10 mouse cellular contexts compared by ENCODE assay signal in genomic region chr7:81074546-81074945, GRCm38 (mm10). TPM values are rescaled to one million over a fixed set of nuclear protein-coding genes. Genes with fewer than 3 reads are reported as not detected.
DNase-seq lines count a peak whose midpoint lies in the region; ATAC-seq lines count a peak whose summit lies in the region.
"Had no signal": no experiment of that assay in that cellular context is flagged by ENCODE, and none has a peak within 500 bp of the region (broad histone marks: within the 10 kb centered on the region; RNA-seq: fewer than 3 reads in every experiment).

No protein-coding gene starts in this region.

- H3K4me1 ChIP-seq in heart, embryonic 12.5 days (replicated peaks) = peaks cover 85% of the 10 kb centered on the region
- H3K4me1 ChIP-seq in embryonic facial prominence, embryonic 15.5 days = peaks cover 12% of the 10 kb centered on the region

- H3K36me3 ChIP-seq in heart, embryonic 12.5 days = peaks cover 58% of the 10 kb centered on the region
- no peaks in the 10 kb centered on the region for H3K36me3 ChIP-seq in embryonic facial prominence, embryonic 15.5 days
- H3K36me3 ChIP-seq: embryonic facial prominence, embryonic 12.5 days had no signal

- 57% methylated on average over 9 of the region's 9 CpGs for WGBS in heart, embryonic 12.5 days
- 38% methylated on average over 9 of the region's 9 CpGs for WGBS in embryonic facial prominence, embryonic 15.5 days

- peak overlapping the region; percentile 96 for H3K27ac ChIP-seq in heart, embryonic 12.5 days (ENCODE audit: poor library complexity, severe bottlenecking)
- no peak overlapping the region for H3K27ac ChIP-seq in embryonic facial prominence, embryonic 15.5 days (replicated peaks)
- H3K27ac ChIP-seq: embryonic facial prominence, embryonic 12.5 days had no signal

- no peak overlapping the region for H3K4me3 ChIP-seq in heart, embryonic 12.5 days
- no peak overlapping the region for H3K4me3 ChIP-seq in embryonic facial prominence, embryonic 15.5 days (replicated peaks)
- H3K4me3 ChIP-seq: embryonic facial prominence, embryonic 12.5 days had no signal

- 0 out of 2 replicates have a peak, but pooled peaks cover 2% of the 10 kb centered on the region for H3K9me3 ChIP-seq in heart, embryonic 12.5 days (replicated peaks)
- no peaks in the 10 kb centered on the region for H3K9me3 ChIP-seq in embryonic facial prominence, embryonic 15.5 days (replicated peaks)
- H3K9me3 ChIP-seq: embryonic facial prominence, embryonic 12.5 days had no signal

- H3K27me3 ChIP-seq in heart, embryonic 12.5 days (replicated peaks) = no peaks in the 10 kb centered on the region
- no peaks in the 10 kb centered on the region for H3K27me3 ChIP-seq in embryonic facial prominence, embryonic 15.5 days
- H3K27me3 ChIP-seq: embryonic facial prominence, embryonic 12.5 days had no signal

- peak overlapping the region; percentile 48; the same call in 1 of the 2 replicates for H3K9ac ChIP-seq in heart, embryonic 12.5 days
- H3K9ac ChIP-seq in embryonic facial prominence, embryonic 15.5 days = no peak overlapping the region
- H3K9ac ChIP-seq: embryonic facial prominence, embryonic 12.5 days had no signal

- H3K4me2 ChIP-seq in heart, embryonic 12.5 days = no peak overlapping the region
- H3K4me2 ChIP-seq in embryonic facial prominence, embryonic 15.5 days (replicated peaks) = no peak overlapping the region
- H3K4me2 ChIP-seq: embryonic facial prominence, embryonic 12.5 days had no signal

- DNase-seq in heart, adult 18-20 months = no peak
- peak; percentile 54 for DNase-seq in CD4-positive, CD25-positive, alpha-beta regulatory T cell, adult 2 months (ENCODE audit: low read depth, low spot score)
- no peak for DNase-seq in cerebellum, adult 8-10 months
- no peak for DNase-seq in left cerebral cortex, adult 18-20 months (ENCODE audit: low spot score in 2 of 2)
- DNase-seq in right cerebral cortex, postnatal 14 days = no peak
- DNase-seq: retina, postnatal 1 day had no signal

- peak; percentile 12; the same call in 1 of the 2 replicates for ATAC-seq in heart, embryonic 12.5 days (ENCODE audit: insufficient number of reproducible peaks, low FRiP score)
- 0 out of 2 replicates have a peak, but pooled peaks have one; percentile 45 for ATAC-seq in embryonic facial prominence, embryonic 15.5 days (ENCODE audit: insufficient number of reproducible peaks, low FRiP score, low TSS enrichment, low read depth)
- peak; percentile 73 for ATAC-seq in megakaryocyte, adult 5-6 weeks (ENCODE audit: poor library complexity, severe bottlenecking)

RNA-seq across cellular contexts. Expression of gene Alpk3, which starts 17.1 kb away (rescaled TPM):
- 30.2 and 30.4 TPM in 2 replicates for polyA plus RNA-seq in heart, embryonic 12.5 days (2016; fragmentation: Nextera tagmentation; extraction: Ambion mirVana)
- 100 to 1,000 TPM; 112 to 119 TPM for total RNA-seq in heart, adult 18-20 months (2021)
- 3.1 and 4.5 TPM in 2 replicates for polyA plus RNA-seq in embryonic facial prominence, embryonic 15.5 days (2015; fragmentation: Nextera tagmentation; extraction: Ambion mirVana)
- not detected in 2 replicates for total RNA-seq in megakaryocyte, adult 5-6 weeks (2015)
- under 0.01 TPM in 1 of 2 replicates, not detected in the other for total RNA-seq in megakaryocyte, adult 5-6 weeks (2017)
- total RNA-seq in left cerebral cortex, adult 18-20 months (2021) = under 1 TPM; 0.23 to 0.30 TPM

RNA-seq across cellular contexts. Expression of gene Slc28a1, which starts 40.1 kb away (rescaled TPM):
- 0.14 and 0.26 TPM in 2 replicates for polyA plus RNA-seq in heart, embryonic 12.5 days (2016; fragmentation: Nextera tagmentation; extraction: Ambion mirVana)
- under 1 TPM; 0.12 to 0.21 TPM for total RNA-seq in heart, adult 18-20 months (2021)
- 0.09 TPM in 1 of 2 replicates, not detected in the other for polyA plus RNA-seq in embryonic facial prominence, embryonic 15.5 days (2015; fragmentation: Nextera tagmentation; extraction: Ambion mirVana)
- total RNA-seq in megakaryocyte, adult 5-6 weeks (2015) = not detected in 2 replicates
- not detected in 2 replicates for total RNA-seq in megakaryocyte, adult 5-6 weeks (2017)
- under 1 TPM; 0.16 to 0.30 TPM for total RNA-seq in left cerebral cortex, adult 18-20 months (2021)
- polyA plus RNA-seq: embryonic facial prominence, embryonic 12.5 days had no signal

Comparison
In these comparisons a context has a peak if more than half of its experiments do, and no peak if none do; other contexts are left out.
1. ATAC-seq: peak in every context shown above with its lines; median percentile 73 in megakaryocyte, adult 5-6 weeks; 45 in embryonic facial prominence, embryonic 15.5 days; 12 in heart, embryonic 12.5 days.
2. RNA of gene Alpk3, which starts 17.1 kb away (total RNA-seq): 112 to 119 TPM in heart, adult 18-20 months; 0.23 to 0.30 TPM in left cerebral cortex, adult 18-20 months and under 0.01 TPM in megakaryocyte, adult 5-6 weeks; every median in the first group is over 10 times any median in the second.